Mouse (Mus musculus) megakaryocyte, embryonic 14.5 days (primary cell): ENCODE data around the gene Lrrc32.

ENCODE experiments used
- FLI1 ChIP-seq: IDR thresholded peaks from 2 replicates; pipeline ENCODE4 v1.6.1; 2012; ENCODE audit warnings: low read length, inconsistent platforms, mixed read lengths
- GATA1 ChIP-seq: IDR thresholded peaks from 3 replicates; pipeline ENCODE4 v1.6.1; 2012; ENCODE audit warnings: mixed read lengths, low read length, inconsistent platforms, borderline replicate concordance

DNA sequence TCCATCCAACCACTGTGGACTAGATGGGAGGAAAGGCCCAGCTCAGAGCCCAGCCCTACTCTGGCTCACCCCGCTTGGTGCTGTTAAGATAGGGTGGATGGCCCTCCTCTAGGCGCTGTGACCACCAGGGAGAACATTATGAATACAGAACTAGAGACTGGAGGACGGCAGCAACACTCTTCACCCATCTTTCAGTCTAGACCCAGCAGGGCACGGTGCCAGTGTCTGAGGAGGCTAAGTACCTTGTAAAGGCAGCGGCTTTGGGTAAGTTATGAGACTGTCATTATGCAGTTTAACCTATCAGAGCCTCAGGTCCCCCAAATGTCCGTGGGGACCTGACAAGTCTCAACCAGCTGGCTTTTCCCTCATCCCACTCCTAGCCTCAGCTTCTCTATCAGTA is at the start of gene Lrrc32:
- TF ChIP-seq GATA1: no peak
- TF ChIP-seq FLI1: no peak
